Mouse (Mus musculus) CH12.LX (cell line): ENCODE data around the gene Med7.
A peak's percentile ranks its signal among the peaks of the same experiment; 100 is the strongest.

ENCODE experiments used
- E2F4 ChIP-seq: IDR thresholded peaks from 2 replicates; pipeline ENCODE4 v1.6.1; 2011; ENCODE audit warnings: low read depth, low read length, improper control_type of control experiment; ENCODE audit not compliant: insufficient replicate concordance
- EP300 ChIP-seq: IDR thresholded peaks from 2 replicates; pipeline ENCODE4 v1.6.1; 2011; ENCODE audit warnings: low read length, improper control_type of control experiment
- HCFC1 ChIP-seq: IDR thresholded peaks from 2 replicates; pipeline ENCODE4 v1.6.1; 2012; ENCODE audit warnings: low read depth, mild to moderate bottlenecking, inconsistent platforms, low read length, improper control_type of control experiment
- JUN ChIP-seq: IDR thresholded peaks from 2 replicates; pipeline ENCODE4 v1.6.1; 2011; ENCODE audit warnings: low read depth, mild to moderate bottlenecking, low read length, improper control_type of control experiment, moderate library complexity; ENCODE audit not compliant: insufficient read depth
- MAZ ChIP-seq: IDR thresholded peaks from 2 replicates; pipeline ENCODE4 v1.6.1; 2012; ENCODE audit warnings: low read depth, mild to moderate bottlenecking, inconsistent platforms, low read length, improper control_type of control experiment, moderate library complexity
- MEF2A ChIP-seq: IDR thresholded peaks from 2 replicates; pipeline ENCODE4 v1.6.1; 2014; ENCODE audit warnings: low read depth, mild to moderate bottlenecking, inconsistent platforms, low read length, improper control_type of control experiment, borderline replicate concordance
- POLR2A ChIP-seq: IDR thresholded peaks from 2 replicates; pipeline ENCODE4 v1.6.1; 2011; ENCODE audit warnings: low read depth, mild to moderate bottlenecking, improper control_type of control experiment, low read length

DNA sequence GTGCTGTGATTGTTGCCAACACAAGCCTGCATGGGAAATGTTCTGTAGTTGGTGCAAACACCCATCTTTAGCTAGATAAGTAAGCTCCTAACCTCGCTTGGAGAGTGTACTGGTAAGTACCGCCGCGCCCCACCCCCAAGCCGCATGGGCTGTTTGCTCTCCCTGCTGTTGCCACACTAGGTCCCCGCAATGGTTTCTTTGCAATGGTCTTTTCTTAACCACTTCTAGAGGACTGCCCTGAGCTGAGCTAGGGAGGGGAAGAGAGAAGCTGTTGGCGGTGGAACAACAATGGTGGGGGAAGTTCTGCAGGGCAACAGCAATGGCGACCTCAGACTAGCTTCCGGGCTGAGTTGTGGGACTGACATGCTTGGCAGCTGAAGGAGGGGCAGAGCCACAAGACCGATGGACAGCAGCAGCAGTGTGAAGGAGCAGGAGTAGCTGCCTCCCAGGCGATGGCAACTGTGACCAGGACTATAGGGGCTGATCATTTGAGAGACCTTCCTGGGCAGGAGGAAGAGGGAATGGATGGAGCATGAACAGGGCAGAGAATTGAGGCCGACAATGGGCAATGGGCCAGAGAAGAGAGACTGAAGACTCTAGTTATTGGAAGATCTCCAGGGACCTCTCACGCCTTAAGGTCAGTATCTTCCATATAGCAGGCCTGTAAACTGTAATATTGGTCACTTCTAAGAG is 40.4 kb upstream of the Med7 start, which contains the start of gene Fam71b:
- TF ChIP-seq MAZ (0 out of 2 replicates have a peak, but pooled peaks have one; percentile 33), E2F4 (no peak), MEF2A (0 out of 2 replicates have a peak, but pooled peaks have one; percentile 38), POLR2A (peak; percentile 30; the same call in 1 of the 2 replicates), JUN (no peak), HCFC1 (0 out of 2 replicates have a peak, but pooled peaks have one; percentile 24), EP300 (no peak)
